ENCODE assay signal across 12 mouse cellular contexts in the genomic region with DNA sequence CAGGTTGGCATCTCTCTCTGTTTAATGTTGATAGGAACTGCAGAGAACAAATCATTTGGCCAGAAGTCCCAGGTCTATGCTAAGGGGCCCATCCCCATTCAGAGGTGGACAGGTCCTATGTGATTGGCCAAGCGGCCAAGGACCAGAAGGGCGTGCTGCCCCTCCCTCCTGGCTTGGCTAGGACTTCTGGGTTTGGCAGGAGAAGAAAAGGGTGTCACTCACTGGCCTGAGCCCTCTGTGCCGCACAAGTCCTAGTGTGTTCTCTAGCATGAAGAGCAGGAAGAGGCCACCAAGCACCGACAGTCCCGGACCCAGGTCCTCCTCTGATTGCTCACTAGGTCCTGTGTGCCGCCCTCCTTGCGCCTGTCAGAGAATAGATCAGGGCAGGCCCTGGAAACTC. TPM values are rescaled to one million over a fixed set of nuclear protein-coding genes. Genes with fewer than 3 reads are reported as not detected.
DNase-seq lines count a peak whose midpoint lies in the region; ATAC-seq and TF ChIP-seq lines count a peak whose summit lies in the region.
"Had no signal": no experiment of that assay in that cellular context is flagged by ENCODE, and none has a peak within 500 bp of the region (broad histone marks: within the 10 kb centered on the region; RNA-seq: fewer than 3 reads in every experiment).

No protein-coding gene starts in this region.

- no peak overlapping the region for H3K4me2 ChIP-seq in heart, embryonic 12.5 days
- no peak overlapping the region for H3K4me2 ChIP-seq in midbrain, embryonic 11.5 days
- no peak overlapping the region for H3K4me2 ChIP-seq in midbrain, embryonic 14.5 days (ENCODE audit: low read length)
- no peak overlapping the region for H3K4me2 ChIP-seq in hindbrain, embryonic 12.5 days (replicated peaks)
- H3K4me2 ChIP-seq in stomach, postnatal 0 days (replicated peaks; ENCODE audit: low read depth): no peak overlapping the region

- no peak overlapping the region for H3K27ac ChIP-seq in heart, embryonic 12.5 days (ENCODE audit: poor library complexity, severe bottlenecking)
- no peak overlapping the region for H3K27ac ChIP-seq in midbrain, embryonic 11.5 days (ENCODE audit: low read depth, low read length)
- H3K27ac ChIP-seq in midbrain, embryonic 14.5 days (replicated peaks; ENCODE audit: low read depth, low read length): no peak overlapping the region
- H3K27ac ChIP-seq in hindbrain, embryonic 12.5 days: peak overlapping the region; percentile 25; the same call in 1 of the 2 replicates
- H3K27ac ChIP-seq in stomach, postnatal 0 days (replicated peaks): no peak overlapping the region

- no peaks in the 10 kb centered on the region for H3K27me3 ChIP-seq in heart, embryonic 12.5 days (replicated peaks)
- no peaks in the 10 kb centered on the region for H3K27me3 ChIP-seq in midbrain, embryonic 11.5 days (ENCODE audit: control insufficient read depth, insufficient read depth, low read length)
- H3K27me3 ChIP-seq in midbrain, embryonic 14.5 days (ENCODE audit: control insufficient read depth, insufficient read depth, low read length): no peaks in the 10 kb centered on the region
- no peaks in the 10 kb centered on the region for H3K27me3 ChIP-seq in hindbrain, embryonic 12.5 days
- H3K27me3 ChIP-seq in stomach, postnatal 0 days (ENCODE audit: control insufficient read depth, insufficient read depth, low read length): no peaks in the 10 kb centered on the region

- H3K9me3 ChIP-seq in heart, embryonic 12.5 days (replicated peaks): no peaks in the 10 kb centered on the region
- H3K9me3 ChIP-seq in midbrain, embryonic 11.5 days (ENCODE audit: control insufficient read depth, low read length): no peaks in the 10 kb centered on the region
- no peaks in the 10 kb centered on the region for H3K9me3 ChIP-seq in midbrain, embryonic 14.5 days (ENCODE audit: control insufficient read depth, low read length)
- H3K9me3 ChIP-seq in hindbrain, embryonic 12.5 days (replicated peaks): no peaks in the 10 kb centered on the region
- no peaks in the 10 kb centered on the region for H3K9me3 ChIP-seq in stomach, postnatal 0 days (ENCODE audit: control insufficient read depth, low read length)

- TF ChIP-seq CTCF in stomach, postnatal 0 days (IDR thresholded peaks at IDR 0.05; ENCODE audit: low read depth): no peak

- H3K36me3 ChIP-seq in heart, embryonic 12.5 days: peaks cover 32% of the 10 kb centered on the region
- peaks cover under 1% of the 10 kb centered on the region; the same call in 1 of the 2 replicates for H3K36me3 ChIP-seq in midbrain, embryonic 11.5 days (ENCODE audit: control insufficient read depth, insufficient read depth, low read length)
- peaks cover 41% of the 10 kb centered on the region for H3K36me3 ChIP-seq in midbrain, embryonic 14.5 days (ENCODE audit: control insufficient read depth, insufficient read depth, low read length)
- H3K36me3 ChIP-seq in hindbrain, embryonic 12.5 days: peaks cover 47% of the 10 kb centered on the region
- H3K36me3 ChIP-seq in stomach, postnatal 0 days (ENCODE audit: control insufficient read depth, insufficient read depth, low read length): 0 out of 2 replicates have a peak, but pooled peaks cover 3% of the 10 kb centered on the region

- ATAC-seq in heart, embryonic 12.5 days (ENCODE audit: insufficient number of reproducible peaks, low FRiP score): no peak
- ATAC-seq in midbrain, embryonic 11.5 days (ENCODE audit: low FRiP score): no peak
- no peak for ATAC-seq in midbrain, embryonic 14.5 days (ENCODE audit: low FRiP score, low TSS enrichment)
- ATAC-seq in hindbrain, embryonic 12.5 days (ENCODE audit: low FRiP score): no peak
- 0 out of 2 replicates have a peak, but pooled peaks have one; percentile 20 for ATAC-seq in stomach, postnatal 0 days (ENCODE audit: low FRiP score, low TSS enrichment)

- H3K4me3 ChIP-seq in heart, embryonic 12.5 days: no peak overlapping the region
- no peak overlapping the region for H3K4me3 ChIP-seq in midbrain, embryonic 11.5 days (ENCODE audit: low read depth, low read length)
- no peak overlapping the region for H3K4me3 ChIP-seq in midbrain, embryonic 14.5 days (replicated peaks; ENCODE audit: low read depth, low read length)
- no peak overlapping the region for H3K4me3 ChIP-seq in hindbrain, embryonic 12.5 days
- H3K4me3 ChIP-seq in stomach, postnatal 0 days (ENCODE audit: low read depth, low read length): no peak overlapping the region
- H3K4me3 ChIP-seq: myocyte had no signal

- 75% methylated on average over 7 of the region's 7 CpGs for WGBS in heart, embryonic 12.5 days
- WGBS in midbrain, embryonic 11.5 days: 69% methylated on average over 7 of the region's 7 CpGs
- WGBS in midbrain, embryonic 14.5 days: 53% methylated on average over 7 of the region's 7 CpGs
- WGBS in hindbrain, embryonic 12.5 days: 63% methylated on average over 7 of the region's 7 CpGs
- 68% methylated on average over 6 of the region's 7 CpGs for WGBS in stomach, postnatal 0 days

- no peak overlapping the region for H3K9ac ChIP-seq in heart, embryonic 12.5 days
- H3K9ac ChIP-seq in midbrain, embryonic 11.5 days (ENCODE audit: low read length): no peak overlapping the region
- H3K9ac ChIP-seq in midbrain, embryonic 14.5 days (replicated peaks; ENCODE audit: low read length): no peak overlapping the region; the same call in 1 of the 2 replicates
- 0 out of 2 replicates have a peak overlapping the region, but pooled peaks have one; percentile 13 for H3K9ac ChIP-seq in hindbrain, embryonic 12.5 days
- H3K9ac ChIP-seq in stomach, postnatal 0 days (ENCODE audit: low read length): no peak overlapping the region

- no peak for TF ChIP-seq EP300 in stomach, postnatal 0 days (optimal IDR thresholded peaks at IDR 0.05)

- 0 out of 2 replicates have a peak, but pooled peaks cover 3% of the 10 kb centered on the region for H3K4me1 ChIP-seq in heart, embryonic 12.5 days (replicated peaks)
- peaks cover 2% of the 10 kb centered on the region; the same call in 1 of the 2 replicates for H3K4me1 ChIP-seq in midbrain, embryonic 11.5 days (ENCODE audit: control insufficient read depth, insufficient read depth, low read length)
- no peaks in the 10 kb centered on the region; the same call in 1 of the 2 replicates for H3K4me1 ChIP-seq in midbrain, embryonic 14.5 days (ENCODE audit: control insufficient read depth, insufficient read depth, low read length)
- peaks cover 20% of the 10 kb centered on the region for H3K4me1 ChIP-seq in hindbrain, embryonic 12.5 days
- no peaks in the 10 kb centered on the region for H3K4me1 ChIP-seq in stomach, postnatal 0 days (replicated peaks; ENCODE audit: control insufficient read depth, insufficient read depth)

- DNase-seq in heart, adult 18-20 months: peak; percentile 48 to 65
- DNase-seq in midbrain, embryonic 11.5 days (ENCODE audit: low spot score, missing footprints): peak; percentile 76
- no peak for DNase-seq in midbrain, embryonic 14.5 days
- peak; percentile 53 for DNase-seq in stomach, postnatal 0 days (ENCODE audit: low spot score)
- DNase-seq in MN1 (ENCODE audit: low spot score): no peak
- DNase-seq: lung, adult 2 months; right cerebral cortex, postnatal 25 days had no signal

RNA-seq across cellular contexts. Expression of gene Slc39a5, which starts 3.6 kb away (rescaled TPM):
- total RNA-seq in heart, adult 18-20 months (2021): not detected
- 0.28 and 0.42 TPM in 2 replicates for polyA plus RNA-seq in heart, embryonic 12.5 days (2016; fragmentation: Nextera tagmentation; extraction: Ambion mirVana)
- not detected in 2 replicates for polyA plus RNA-seq in midbrain, embryonic 11.5 days (2014; fragmentation: Nextera tagmentation; extraction: Ambion mirVana)
- polyA plus RNA-seq in midbrain, embryonic 14.5 days (2014; fragmentation: Nextera tagmentation; extraction: Ambion mirVana): not detected in 2 replicates
- 0.43 TPM in 1 of 2 replicates, not detected in the other for polyA plus RNA-seq in hindbrain, embryonic 12.5 days (2016; fragmentation: Nextera tagmentation; extraction: Ambion mirVana)
- polyA plus RNA-seq in stomach, postnatal 0 days (2015; fragmentation: Nextera tagmentation; extraction: Ambion mirVana): 0.75 and 0.76 TPM in 2 replicates
- total RNA-seq: gastrocnemius, adult 8-10 months; left cerebral cortex, adult 18-20 months had no signal
- polyA plus RNA-seq: lung, adult 2 months; myocyte had no signal

RNA-seq across cellular contexts. Expression of gene Nabp2, which starts 13.8 kb away (rescaled TPM):
- total RNA-seq in heart, adult 18-20 months (2021): 10 to 100 TPM; 41.0 to 42.8 TPM
- 57.3 and 57.9 TPM in 2 replicates for polyA plus RNA-seq in heart, embryonic 12.5 days (2016; fragmentation: Nextera tagmentation; extraction: Ambion mirVana)
- 131 and 154 TPM in 2 replicates for polyA plus RNA-seq in midbrain, embryonic 11.5 days (2014; fragmentation: Nextera tagmentation; extraction: Ambion mirVana)
- polyA plus RNA-seq in midbrain, embryonic 14.5 days (2014; fragmentation: Nextera tagmentation; extraction: Ambion mirVana): 142 and 144 TPM in 2 replicates
- 102 and 104 TPM in 2 replicates for polyA plus RNA-seq in hindbrain, embryonic 12.5 days (2016; fragmentation: Nextera tagmentation; extraction: Ambion mirVana)
- polyA plus RNA-seq in stomach, postnatal 0 days (2015; fragmentation: Nextera tagmentation; extraction: Ambion mirVana): 53.5 and 54.4 TPM in 2 replicates

RNA-seq across cellular contexts. Expression of gene Rnf41, which starts 14.0 kb away (rescaled TPM):
- 10 to 100 TPM; 16.6 to 17.2 TPM for total RNA-seq in heart, adult 18-20 months (2021)
- 27.7 and 29.9 TPM in 2 replicates for polyA plus RNA-seq in heart, embryonic 12.5 days (2016; fragmentation: Nextera tagmentation; extraction: Ambion mirVana)
- 43.1 and 43.8 TPM in 2 replicates for polyA plus RNA-seq in midbrain, embryonic 11.5 days (2014; fragmentation: Nextera tagmentation; extraction: Ambion mirVana)
- 80.3 and 96.2 TPM in 2 replicates for polyA plus RNA-seq in midbrain, embryonic 14.5 days (2014; fragmentation: Nextera tagmentation; extraction: Ambion mirVana)
- polyA plus RNA-seq in hindbrain, embryonic 12.5 days (2016; fragmentation: Nextera tagmentation; extraction: Ambion mirVana): 60.8 and 61.4 TPM in 2 replicates
- polyA plus RNA-seq in stomach, postnatal 0 days (2015; fragmentation: Nextera tagmentation; extraction: Ambion mirVana): 18.9 and 20.1 TPM in 2 replicates

RNA-seq across cellular contexts. Expression of gene Ankrd52, which starts 20.6 kb away (rescaled TPM):
- 10 to 100 TPM; 38.1 to 40.3 TPM for total RNA-seq in heart, adult 18-20 months (2021)
- polyA plus RNA-seq in heart, embryonic 12.5 days (2016; fragmentation: Nextera tagmentation; extraction: Ambion mirVana): 10.6 and 11.3 TPM in 2 replicates
- polyA plus RNA-seq in midbrain, embryonic 11.5 days (2014; fragmentation: Nextera tagmentation; extraction: Ambion mirVana): 7.5 and 8.6 TPM in 2 replicates
- polyA plus RNA-seq in midbrain, embryonic 14.5 days (2014; fragmentation: Nextera tagmentation; extraction: Ambion mirVana): 13.3 and 14.1 TPM in 2 replicates
- polyA plus RNA-seq in hindbrain, embryonic 12.5 days (2016; fragmentation: Nextera tagmentation; extraction: Ambion mirVana): 13.6 and 13.7 TPM in 2 replicates
- 2.9 and 4.3 TPM in 2 replicates for polyA plus RNA-seq in stomach, postnatal 0 days (2015; fragmentation: Nextera tagmentation; extraction: Ambion mirVana)

RNA-seq across cellular contexts. Expression of gene Coq10a, which starts 28.7 kb away (rescaled TPM):
- 100 to 1,000 TPM; 365 to 392 TPM for total RNA-seq in heart, adult 18-20 months (2021)
- 15.9 and 16.2 TPM in 2 replicates for polyA plus RNA-seq in heart, embryonic 12.5 days (2016; fragmentation: Nextera tagmentation; extraction: Ambion mirVana)
- polyA plus RNA-seq in midbrain, embryonic 11.5 days (2014; fragmentation: Nextera tagmentation; extraction: Ambion mirVana): 23.1 and 23.4 TPM in 2 replicates
- 50.5 and 53.0 TPM in 2 replicates for polyA plus RNA-seq in midbrain, embryonic 14.5 days (2014; fragmentation: Nextera tagmentation; extraction: Ambion mirVana)
- 31.7 and 32.8 TPM in 2 replicates for polyA plus RNA-seq in hindbrain, embryonic 12.5 days (2016; fragmentation: Nextera tagmentation; extraction: Ambion mirVana)
- 12.9 and 13.8 TPM in 2 replicates for polyA plus RNA-seq in stomach, postnatal 0 days (2015; fragmentation: Nextera tagmentation; extraction: Ambion mirVana)

Comparison
In these comparisons a context has a peak if more than half of its experiments do, and no peak if none do; other contexts are left out.
1. DNase-seq: peak in heart, adult 18-20 months (2 of 2), midbrain, embryonic 11.5 days (single experiment) and stomach, postnatal 0 days (single experiment); none in midbrain, embryonic 14.5 days (single experiment) and MN1 (single experiment).